ENCODE assay signal across 16 mouse cellular contexts in the genomic region with DNA sequence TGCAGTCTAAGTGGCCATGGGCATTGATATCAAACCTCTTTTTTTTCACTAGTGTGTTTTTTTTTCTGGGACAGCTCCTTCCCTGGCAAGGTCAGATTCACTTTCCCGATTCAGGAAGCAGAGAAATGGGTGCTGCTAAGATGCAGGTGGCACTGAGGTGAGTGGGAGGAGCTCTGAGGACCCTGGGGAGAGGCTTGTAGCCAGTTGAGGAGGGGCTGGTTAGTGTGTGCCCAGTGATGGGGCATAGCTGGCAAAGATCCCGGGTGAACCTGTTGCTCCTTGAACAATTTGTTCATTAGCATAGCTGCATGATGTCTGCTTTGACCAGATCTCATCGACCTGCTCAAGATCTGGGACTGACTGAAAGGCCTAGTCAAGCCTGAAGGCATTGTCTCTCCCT. TPM values are rescaled to one million over a fixed set of nuclear protein-coding genes. Genes with fewer than 3 reads are reported as not detected.
DNase-seq lines count a peak whose midpoint lies in the region; ATAC-seq lines count a peak whose summit lies in the region.
"Had no signal": no experiment of that assay in that cellular context is flagged by ENCODE, and none has a peak within 500 bp of the region (broad histone marks: within the 10 kb centered on the region; RNA-seq: fewer than 3 reads in every experiment).

No protein-coding gene starts in this region.

- H3K9me3 ChIP-seq in forebrain, embryonic 14.5 days (replicated peaks; ENCODE audit: control insufficient read depth, low read length) = no peaks in the 10 kb centered on the region
- no peaks in the 10 kb centered on the region for H3K9me3 ChIP-seq in forebrain, embryonic 11.5 days (ENCODE audit: control insufficient read depth, low read length)
- H3K9me3 ChIP-seq: heart, embryonic 10.5 days had no signal

- no peak overlapping the region for H3K9ac ChIP-seq in forebrain, embryonic 14.5 days (ENCODE audit: low read length)
- H3K9ac ChIP-seq in forebrain, embryonic 11.5 days (ENCODE audit: low read length) = no peak overlapping the region

- WGBS in forebrain, embryonic 14.5 days = 51% methylated on average over 3 of the region's 3 CpGs
- WGBS in forebrain, embryonic 11.5 days = 60% methylated on average over 3 of the region's 3 CpGs

- DNase-seq in forebrain, embryonic 14.5 days (ENCODE audit: low spot score) = peak; percentile 49
- DNase-seq in forebrain, embryonic 11.5 days (ENCODE audit: low spot score) = no peak
- DNase-seq in ovary, adult 18-20 months (ENCODE audit: low spot score) = peak; percentile 47
- no peak for DNase-seq in ovary, postnatal 10 days (ENCODE audit: low spot score)
- peak; percentile 69 to 70 for DNase-seq in kidney, adult 8-10 months
- DNase-seq in thymus, postnatal 0 days (ENCODE audit: low spot score) = peak; percentile 41
- no peak for DNase-seq in adrenal gland, adult 18-20 months (ENCODE audit: low spot score in 2 of 2)
- no peak for DNase-seq in left cerebral cortex, postnatal 14 days (ENCODE audit: low spot score in 2 of 2)
- DNase-seq: cerebellum, adult 9-10 months; liver had no signal

- peaks cover 5% of the 10 kb centered on the region for H3K4me1 ChIP-seq in forebrain, embryonic 14.5 days (ENCODE audit: control insufficient read depth, insufficient read depth, low read length)
- H3K4me1 ChIP-seq in forebrain, embryonic 11.5 days (replicated peaks; ENCODE audit: control insufficient read depth, insufficient read depth, low read length) = no peaks in the 10 kb centered on the region; the same call in 1 of the 2 replicates

- no peaks in the 10 kb centered on the region for H3K27me3 ChIP-seq in forebrain, embryonic 14.5 days (replicated peaks; ENCODE audit: control insufficient read depth, insufficient read depth, low read length)
- no peaks in the 10 kb centered on the region for H3K27me3 ChIP-seq in forebrain, embryonic 11.5 days (ENCODE audit: control insufficient read depth, insufficient read depth, low read length)

- no peak overlapping the region for H3K27ac ChIP-seq in forebrain, embryonic 14.5 days (ENCODE audit: low read depth, low read length)
- no peak overlapping the region for H3K27ac ChIP-seq in forebrain, embryonic 11.5 days (ENCODE audit: low read depth, low read length)
- H3K27ac ChIP-seq: heart, embryonic 10.5 days had no signal

- H3K4me3 ChIP-seq in forebrain, embryonic 14.5 days (ENCODE audit: low read depth, low read length) = no peak overlapping the region
- H3K4me3 ChIP-seq in forebrain, embryonic 11.5 days (ENCODE audit: low read depth, low read length) = no peak overlapping the region
- H3K4me3 ChIP-seq: erythroblast, embryonic 14.5 days; heart, embryonic 10.5 days had no signal

- H3K4me2 ChIP-seq in forebrain, embryonic 14.5 days (ENCODE audit: low read length) = no peak overlapping the region
- no peak overlapping the region for H3K4me2 ChIP-seq in forebrain, embryonic 11.5 days (ENCODE audit: low read depth, low read length, severe bottlenecking)

- intact Hi-C loops in left cerebral cortex, postnatal 14 days (cut with DNase I) = no loop called here

- peaks cover 23% of the 10 kb centered on the region for H3K36me3 ChIP-seq in forebrain, embryonic 14.5 days (ENCODE audit: control insufficient read depth, insufficient read depth, low read length)
- no peaks in the 10 kb centered on the region for H3K36me3 ChIP-seq in forebrain, embryonic 11.5 days (ENCODE audit: control insufficient read depth, insufficient read depth, low read length)

- no peak for ATAC-seq in forebrain, embryonic 14.5 days
- ATAC-seq in forebrain, embryonic 11.5 days (replicated peaks; ENCODE audit: low FRiP score) = no peak

RNA-seq across cellular contexts. Expression of a gene that starts 3.6 kb away (rescaled TPM):
- polyA plus RNA-seq in forebrain, embryonic 14.5 days (2014; fragmentation: Nextera tagmentation; extraction: Ambion mirVana) = 2.6 and 2.7 TPM in 2 replicates
- 4.5 and 5.3 TPM in 2 replicates for polyA plus RNA-seq in forebrain, embryonic 11.5 days (2014; fragmentation: Nextera tagmentation; extraction: Ambion mirVana)
- 19.7 and 26.6 TPM in 2 replicates for polyA plus RNA-seq in thymus, postnatal 0 days (2015; fragmentation: Nextera tagmentation; extraction: Ambion mirVana)
- total RNA-seq in adrenal gland, adult 18-20 months (2021) = 10 to 100 TPM; 34.5 to 50.9 TPM
- total RNA-seq in left cerebral cortex, postnatal 14 days (2021) = 1 to 10 TPM; 9.2 to 9.7 TPM

RNA-seq across cellular contexts. Expression of a gene that starts 43.4 kb away (rescaled TPM):
- polyA plus RNA-seq in forebrain, embryonic 14.5 days (2014; fragmentation: Nextera tagmentation; extraction: Ambion mirVana) = 21.6 and 22.2 TPM in 2 replicates
- 21.0 and 22.4 TPM in 2 replicates for polyA plus RNA-seq in forebrain, embryonic 11.5 days (2014; fragmentation: Nextera tagmentation; extraction: Ambion mirVana)
- polyA plus RNA-seq in thymus, postnatal 0 days (2015; fragmentation: Nextera tagmentation; extraction: Ambion mirVana) = 21.3 and 21.7 TPM in 2 replicates
- 10 to 100 TPM; 16.4 to 16.9 TPM for total RNA-seq in adrenal gland, adult 18-20 months (2021)
- total RNA-seq in left cerebral cortex, postnatal 14 days (2021) = 10 to 100 TPM; 13.4 to 13.8 TPM

RNA-seq across cellular contexts. Expression of a gene that starts 49.3 kb away (rescaled TPM):
- polyA plus RNA-seq in forebrain, embryonic 14.5 days (2014; fragmentation: Nextera tagmentation; extraction: Ambion mirVana) = not detected in 2 replicates
- polyA plus RNA-seq in forebrain, embryonic 11.5 days (2014; fragmentation: Nextera tagmentation; extraction: Ambion mirVana) = not detected in 2 replicates
- polyA plus RNA-seq in thymus, postnatal 0 days (2015; fragmentation: Nextera tagmentation; extraction: Ambion mirVana) = 0.20 TPM in 1 of 2 replicates, not detected in the other
- not detected for total RNA-seq in adrenal gland, adult 18-20 months (2021)
- not detected for total RNA-seq in left cerebral cortex, postnatal 14 days (2021)
- total RNA-seq: layer of hippocampus, adult 18-20 months; megakaryocyte progenitor cell, adult 5-6 weeks had no signal
- polyA plus RNA-seq: activated CD4-positive, CD25-positive, alpha-beta regulatory T cell, adult 4 months; erythroblast, embryonic 14.5 days; heart, embryonic 10.5 days; neural tube, embryonic 11.5 days had no signal

Comparison
In these comparisons a context has a peak if more than half of its experiments do, and no peak if none do; other contexts are left out.
1. DNase-seq: peak in forebrain, embryonic 14.5 days (single experiment), ovary, adult 18-20 months (single experiment), kidney, adult 8-10 months (2 of 2) and thymus, postnatal 0 days (single experiment); none in forebrain, embryonic 11.5 days (single experiment), ovary, postnatal 10 days (single experiment), adrenal gland, adult 18-20 months (0 of 2) and left cerebral cortex, postnatal 14 days (0 of 2).